Comparison of ENCODE assay signal across 8 mouse cellular contexts in the genomic region with DNA sequence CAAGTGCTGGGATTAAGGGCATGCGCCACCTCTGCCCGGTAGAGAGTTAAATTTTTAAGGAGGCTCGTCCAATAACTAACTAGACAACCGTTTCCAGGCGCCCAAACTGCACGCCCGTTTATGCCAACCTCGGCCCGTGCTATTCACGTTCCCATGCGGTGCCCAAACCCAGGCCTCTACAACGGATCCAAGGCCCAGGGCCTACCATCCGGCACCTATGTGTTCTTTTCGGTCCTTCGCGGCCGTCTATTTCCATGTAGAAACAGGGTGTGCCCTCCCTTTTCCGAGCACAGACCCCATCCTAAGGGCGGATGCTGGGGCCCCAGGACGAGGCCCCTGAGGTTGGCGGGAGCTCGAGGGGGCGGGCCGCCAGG. TPM values are rescaled to one million over a fixed set of nuclear protein-coding genes. Genes with fewer than 3 reads are reported as not detected.
DNase-seq lines count a peak whose midpoint lies in the region; ATAC-seq and TF ChIP-seq lines count a peak whose summit lies in the region.

No protein-coding gene starts in this region.

- H3K4me3 ChIP-seq in gastrocnemius, adult 2 months: peak overlapping the region; percentile 84
- peak overlapping the region; percentile 67 for H3K4me3 ChIP-seq in thymus, adult 2 months (ENCODE audit: control insufficient read depth, insufficient read depth, low read length)
- H3K4me3 ChIP-seq in liver, embryonic 13.5 days (replicated peaks): peak overlapping the region; percentile 99

- no peak for TF ChIP-seq CTCF in gastrocnemius, adult 2 months (IDR thresholded peaks at IDR 0.05)
- TF ChIP-seq CTCF in thymus, adult 2 months (IDR thresholded peaks at IDR 0.05; ENCODE audit: borderline replicate concordance, control insufficient read depth, extremely low read depth, insufficient read depth, low read length, poor library complexity): no peak

- peaks cover 6% of the 10 kb centered on the region for H3K4me1 ChIP-seq in thymus, adult 2 months (replicated peaks; ENCODE audit: control insufficient read depth, insufficient read depth, low read length)
- peaks cover 37% of the 10 kb centered on the region for H3K4me1 ChIP-seq in liver, embryonic 13.5 days (replicated peaks)

- peak overlapping the region; percentile 94 for H3K4me2 ChIP-seq in liver, embryonic 13.5 days

- H3K27ac ChIP-seq in gastrocnemius, adult 2 months: peak overlapping the region; percentile 97
- peak overlapping the region; percentile 53; the same call in 1 of the 2 replicates for H3K27ac ChIP-seq in thymus, adult 2 months (ENCODE audit: control insufficient read depth, insufficient read depth, low read length)
- peak overlapping the region; percentile 77 for H3K27ac ChIP-seq in liver, embryonic 13.5 days

- H3K36me3 ChIP-seq in thymus, adult 2 months (ENCODE audit: control insufficient read depth, insufficient read depth, low read length): no peaks in the 10 kb centered on the region
- peaks cover 4% of the 10 kb centered on the region for H3K36me3 ChIP-seq in liver, embryonic 13.5 days

- no peaks in the 10 kb centered on the region for H3K9me3 ChIP-seq in liver, embryonic 13.5 days (replicated peaks)

- no peaks in the 10 kb centered on the region for H3K27me3 ChIP-seq in thymus, adult 2 months (ENCODE audit: control insufficient read depth, insufficient read depth, low read length)
- H3K27me3 ChIP-seq in liver, embryonic 13.5 days: no peaks in the 10 kb centered on the region

- H3K9ac ChIP-seq in liver, embryonic 13.5 days: peak overlapping the region; percentile 100

- no peak for ATAC-seq in liver, embryonic 13.5 days (ENCODE audit: low read depth)

- intact Hi-C loops in gastrocnemius, adult 2 months (cut with DNase I): loop anchor here (5.0 kb wide), 3 partner anchors 103 to 248 kb away; a partner anchor contains a TSS
- intact Hi-C loops in gastrocnemius, postnatal 14 days (cut with DNase I; ENCODE audit: low total_unique reads): no loop called here

- WGBS in thymus, adult 2 months: 3% methylated on average over 24 of the region's 24 CpGs
- 3% methylated on average over 24 of the region's 24 CpGs for WGBS in liver, embryonic 13.5 days (ENCODE audit: insufficient replicate concordance)

- peak; percentile 32 for TF ChIP-seq POLR2A in thymus, adult 2 months (IDR thresholded peaks at IDR 0.05; ENCODE audit: control insufficient read depth, extremely low read depth, insufficient read depth, low read length, poor library complexity)

- DNase-seq in gastrocnemius, adult 2 months: no peak
- no peak for DNase-seq in gastrocnemius, postnatal 14 days
- no peak for DNase-seq in thymus, adult 2 months
- no peak for DNase-seq in thymus, postnatal 36 days
- DNase-seq in liver, embryonic 13.5 days: no peak
- no peak for DNase-seq in testis, postnatal 10 days (ENCODE audit: low spot score)
- DNase-seq in natural killer cell, adult 2 months (ENCODE audit: low spot score in 2 of 2): no peak
- DNase-seq in lung, adult 18-20 months: no peak

RNA-seq across cellular contexts. Expression of a gene that starts 0.8 kb away (rescaled TPM):
- total RNA-seq in gastrocnemius, adult 2 months (2021): 10 to 100 TPM; 22.3 to 28.4 TPM
- total RNA-seq in gastrocnemius, postnatal 14 days (2021): 10 to 100 TPM; 24.7 to 34.2 TPM
- 9.7 and 11.3 TPM in 2 replicates for polyA plus RNA-seq in thymus, adult 2 months (2012; rRNA removed)
- 51.4 and 71.1 TPM in 2 replicates for polyA plus RNA-seq in liver, embryonic 13.5 days (2015; fragmentation: Nextera tagmentation; extraction: Ambion mirVana)

RNA-seq across cellular contexts. Expression of a gene that starts 51.7 kb away (rescaled TPM):
- total RNA-seq in gastrocnemius, adult 2 months (2021): 10 to 100 TPM; 38.7 to 44.2 TPM
- 10 to 100 TPM; 31.6 to 31.7 TPM for total RNA-seq in gastrocnemius, postnatal 14 days (2021)
- polyA plus RNA-seq in thymus, adult 2 months (2012; rRNA removed): 17.5 and 20.7 TPM in 2 replicates
- polyA plus RNA-seq in liver, embryonic 13.5 days (2015; fragmentation: Nextera tagmentation; extraction: Ambion mirVana): 9.4 and 9.5 TPM in 2 replicates
